9 mouse cellular contexts compared by ENCODE assay signal in the genomic region with DNA sequence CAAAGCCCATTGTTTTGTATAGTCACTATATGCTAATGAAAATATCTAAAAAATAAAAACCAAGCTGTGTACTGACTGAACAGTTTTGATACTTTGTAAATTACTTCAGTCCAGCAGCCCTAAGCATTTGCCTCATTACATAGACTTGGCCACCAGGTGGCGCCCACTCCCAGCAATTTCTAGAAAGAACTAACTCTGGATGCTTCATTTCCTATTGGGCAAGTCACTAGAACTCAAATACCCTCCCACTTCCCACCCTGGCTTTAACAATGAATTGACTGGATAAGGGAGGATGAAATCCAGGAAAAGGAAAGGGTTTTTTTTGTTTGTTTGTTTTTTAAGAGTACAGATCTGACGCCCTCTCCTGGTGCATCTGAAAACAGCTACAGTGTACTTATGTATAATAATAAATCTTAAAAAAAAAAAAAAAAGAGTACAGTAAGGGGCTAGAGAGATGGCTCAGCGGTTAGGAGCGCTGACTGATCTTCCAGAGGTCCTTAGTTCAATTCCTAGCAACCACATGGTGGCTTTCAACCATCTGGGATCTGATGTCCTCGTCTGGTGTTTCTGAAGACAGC. TPM values are rescaled to one million over a fixed set of nuclear protein-coding genes. Genes with fewer than 3 reads are reported as not detected.
DNase-seq lines count a peak whose midpoint lies in the region; ATAC-seq and TF ChIP-seq lines count a peak whose summit lies in the region.
"Had no signal": no experiment of that assay in that cellular context is flagged by ENCODE, and none has a peak within 500 bp of the region (broad histone marks: within the 10 kb centered on the region; RNA-seq: fewer than 3 reads in every experiment).

No protein-coding gene starts in this region.

- H3K4me3 ChIP-seq in forebrain, postnatal 0 days (ENCODE audit: low read depth, low read length), result no peak overlapping the region
- H3K4me3 ChIP-seq in hindbrain, embryonic 13.5 days, result no peak overlapping the region
- H3K4me3 ChIP-seq: midbrain, embryonic 12.5 days had no signal

- no peak overlapping the region for H3K4me2 ChIP-seq in forebrain, postnatal 0 days (ENCODE audit: low read depth)
- no peak overlapping the region for H3K4me2 ChIP-seq in hindbrain, embryonic 13.5 days
- H3K4me2 ChIP-seq: midbrain, embryonic 12.5 days had no signal

- H3K27ac ChIP-seq in forebrain, postnatal 0 days (ENCODE audit: low read depth, low read length), result no peak overlapping the region
- no peak overlapping the region for H3K27ac ChIP-seq in hindbrain, embryonic 13.5 days
- H3K27ac ChIP-seq: midbrain, embryonic 12.5 days had no signal

- ATAC-seq in forebrain, postnatal 0 days, result peak; percentile 92
- peak; percentile 88 for ATAC-seq in hindbrain, embryonic 13.5 days (ENCODE audit: low FRiP score)

- H3K4me1 ChIP-seq in forebrain, postnatal 0 days (ENCODE audit: insufficient read depth), result no peaks in the 10 kb centered on the region
- no peaks in the 10 kb centered on the region for H3K4me1 ChIP-seq in hindbrain, embryonic 13.5 days (replicated peaks)
- H3K4me1 ChIP-seq: midbrain, embryonic 12.5 days had no signal

- H3K9ac ChIP-seq in forebrain, postnatal 0 days, result no peak overlapping the region
- no peak overlapping the region for H3K9ac ChIP-seq in hindbrain, embryonic 13.5 days
- H3K9ac ChIP-seq: midbrain, embryonic 12.5 days had no signal

- no peaks in the 10 kb centered on the region for H3K27me3 ChIP-seq in forebrain, postnatal 0 days (ENCODE audit: insufficient read depth, low read length)
- H3K27me3 ChIP-seq in hindbrain, embryonic 13.5 days, result no peaks in the 10 kb centered on the region
- H3K27me3 ChIP-seq: midbrain, embryonic 12.5 days had no signal

- 40% methylated on average over 5 of the region's 5 CpGs for WGBS in forebrain, postnatal 0 days
- 44% methylated on average over 5 of the region's 5 CpGs for WGBS in hindbrain, embryonic 13.5 days

- DNase-seq in NIH3T3 (ENCODE audit: low read depth), result peak; percentile 92
- DNase-seq in cerebellum, adult 18-20 months, result peak; percentile 76 to 86
- DNase-seq in forebrain, postnatal 0 days, result peak; percentile 94
- DNase-seq in layer of hippocampus, postnatal 14 days (ENCODE audit: low spot score in 2 of 2), result peak; percentile 80 to 91
- DNase-seq in lung, postnatal 36 days, result peak; percentile 93
- peak; percentile 78 for DNase-seq in right cerebral cortex, adult 18-20 months
- peak; percentile 90 for DNase-seq in thymus, postnatal 4 days

- H3K9me3 ChIP-seq in forebrain, postnatal 0 days (ENCODE audit: low read length), result no peaks in the 10 kb centered on the region
- H3K9me3 ChIP-seq in hindbrain, embryonic 13.5 days, result no peaks in the 10 kb centered on the region
- H3K9me3 ChIP-seq: midbrain, embryonic 12.5 days had no signal

- no peaks in the 10 kb centered on the region for H3K36me3 ChIP-seq in forebrain, postnatal 0 days (ENCODE audit: insufficient read depth)
- no peaks in the 10 kb centered on the region for H3K36me3 ChIP-seq in hindbrain, embryonic 13.5 days
- H3K36me3 ChIP-seq: midbrain, embryonic 12.5 days had no signal

- peak; percentile 87 for TF ChIP-seq CTCF in forebrain, postnatal 0 days (IDR thresholded peaks at IDR 0.05; ENCODE audit: low read depth)

RNA-seq across cellular contexts. Expression of gene Xpo4, which starts 14.8 kb away (rescaled TPM):
- 18.9 and 21.2 TPM in 2 replicates for total RNA-seq in forebrain, postnatal 0 days (2014; rRNA removed)
- polyA plus RNA-seq in forebrain, postnatal 0 days (2015; fragmentation: Nextera tagmentation; extraction: Ambion mirVana), result 6.0 and 8.5 TPM in 2 replicates
- 11.6 and 14.9 TPM in 2 replicates for polyA plus RNA-seq in hindbrain, embryonic 13.5 days (2015; fragmentation: Nextera tagmentation; extraction: Ambion mirVana)
- total RNA-seq in layer of hippocampus, postnatal 14 days (2021), result 10 to 100 TPM; 13.0 to 14.1 TPM
